Mouse (Mus musculus): ENCODE measurements at regions not wholly inside any gene's neighbourhood (a gene's known extent, or its start where the extent isn't known, plus 50 kb on each side); places are given as distances from the start of the nearest gene placed in this dataset.

DNA sequence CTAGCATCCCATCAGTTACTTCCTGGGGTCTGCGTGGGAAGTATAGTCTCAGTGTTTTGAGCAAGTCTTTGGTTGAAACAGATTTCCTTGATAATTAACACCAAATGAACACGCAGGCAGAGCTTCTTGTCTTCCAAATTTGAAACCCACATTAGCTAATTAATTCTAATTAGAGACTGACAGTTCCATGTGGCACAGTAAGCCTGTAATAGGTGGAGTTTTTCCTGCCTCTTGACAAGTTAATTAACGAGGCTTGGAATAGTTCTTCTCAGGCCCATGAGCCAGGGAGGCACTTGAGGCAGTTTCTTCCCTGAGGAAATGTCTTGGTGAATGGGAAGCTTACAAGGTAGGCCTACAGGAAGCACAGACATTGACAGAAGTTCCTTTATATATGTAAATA lies 320.4 kb upstream of the Chd6 start:
- Histone ChIP-seq H3K4me3 (ENCODE audit: control insufficient read depth in 1 of 2, insufficient read depth in 1 of 2, low read depth in 2 of 2, low read length in 2 of 2) (no peak overlapping the region), H3K4me1 (ENCODE audit: control insufficient read depth in 1 of 2, insufficient read depth in 2 of 2, low read length in 2 of 2) (no peaks in the 10 kb centered on the region), H3K27ac (ENCODE audit: control insufficient read depth, low read depth, low read length) (no peak overlapping the region), H3K36me3 (ENCODE audit: control insufficient read depth in 1 of 2, insufficient read depth in 2 of 2, low read length in 2 of 2) (no peaks in the 10 kb centered on the region), H3K9ac (ENCODE audit: control insufficient read depth, low read depth, low read length, poor library complexity, severe bottlenecking) (no peak overlapping the region), H3K27me3 (ENCODE audit: control insufficient read depth in 1 of 2, insufficient read depth in 2 of 2, low read length in 2 of 2) (no peaks in the 10 kb centered on the region), H3K79me2 (ENCODE audit: control insufficient read depth, insufficient read depth, low read length, poor library complexity) (no peaks in the 10 kb centered on the region), H3K9me3 (replicated peaks; ENCODE audit: insufficient read depth, low read length) (no peaks in the 10 kb centered on the region)
- DNase-seq (ENCODE audit: low read depth, low spot score), result no peak
- no peak for TF ChIP-seq ZNF384 (IDR thresholded peaks at IDR 0.05; ENCODE audit: low read depth, low read length)
- no peak for TF ChIP-seq GABPA (IDR thresholded peaks at IDR 0.05; ENCODE audit: low read depth, low read length)
- TF ChIP-seq POLR2AphosphoS2 (IDR thresholded peaks at IDR 0.05; ENCODE audit: low read length), result no peak
- no peak for TF ChIP-seq MYC (IDR thresholded peaks at IDR 0.05; ENCODE audit: low read depth, low read length)
- no peak for TF ChIP-seq CHD1 (IDR thresholded peaks at IDR 0.05; ENCODE audit: low read depth, low read length)
- TF ChIP-seq UBTF (IDR thresholded peaks at IDR 0.05; ENCODE audit: borderline replicate concordance, insufficient read depth, low read depth, low read length), result no peak
- no peak for TF ChIP-seq ELF1 (IDR thresholded peaks at IDR 0.05; ENCODE audit: low read depth, low read length)

- no peaks in the 10 kb centered on the region for H3K9me3 ChIP-seq (replicated peaks; ENCODE audit: insufficient read depth, low read length)
- no peaks in the 10 kb centered on the region for H3K4me1 ChIP-seq (ENCODE audit: control insufficient read depth in 1 of 2, insufficient read depth in 2 of 2, low read length in 2 of 2)
These were observed 316.7 kb upstream of the Chd6 start for GRCm38 (mm10) chr2:161425587-161425986.

GRCm38 (mm10) chr2:161418062-161418461 lies 309.2 kb upstream of the Chd6 start:
- no peak overlapping the region for H3K27ac ChIP-seq (ENCODE audit: control insufficient read depth, low read depth, low read length)
- H3K27me3 ChIP-seq (ENCODE audit: control insufficient read depth in 1 of 2, insufficient read depth in 2 of 2, low read length in 2 of 2), result no peaks in the 10 kb centered on the region
- no peaks in the 10 kb centered on the region for H3K36me3 ChIP-seq (ENCODE audit: control insufficient read depth in 1 of 2, insufficient read depth in 2 of 2, low read length in 2 of 2)
- TF ChIP-seq CHD1 (IDR thresholded peaks at IDR 0.05; ENCODE audit: low read depth, low read length) (no peak), MAZ (IDR thresholded peaks at IDR 0.05; ENCODE audit: low read depth, low read length) (no peak), BHLHE40 (IDR thresholded peaks at IDR 0.05; ENCODE audit: borderline replicate concordance, low read depth, low read length) (no peak)
- H3K4me1 ChIP-seq (ENCODE audit: control insufficient read depth in 1 of 2, insufficient read depth in 2 of 2, low read length in 2 of 2), result no peaks in the 10 kb centered on the region
- no peak overlapping the region for H3K9ac ChIP-seq (ENCODE audit: control insufficient read depth, low read depth, low read length, poor library complexity, severe bottlenecking)
- H3K4me3 ChIP-seq (ENCODE audit: control insufficient read depth in 1 of 2, insufficient read depth in 1 of 2, low read depth in 2 of 2, low read length in 2 of 2), result no peak overlapping the region
- H3K79me2 ChIP-seq (ENCODE audit: control insufficient read depth, insufficient read depth, low read length, poor library complexity), result no peaks in the 10 kb centered on the region
- no peak for DNase-seq (ENCODE audit: low read depth, low spot score)
- no peaks in the 10 kb centered on the region for H3K9me3 ChIP-seq (replicated peaks; ENCODE audit: insufficient read depth, low read length)

More at GRCm38 (mm10) chr2:161425587-161425986, 316.7 kb upstream of the Chd6 start:
- no peak overlapping the region for H3K4me3 ChIP-seq (ENCODE audit: control insufficient read depth in 1 of 2, insufficient read depth in 1 of 2, low read depth in 2 of 2, low read length in 2 of 2)
- no peaks in the 10 kb centered on the region for H3K27me3 ChIP-seq (ENCODE audit: control insufficient read depth in 1 of 2, insufficient read depth in 2 of 2, low read length in 2 of 2)
- H3K36me3 ChIP-seq (ENCODE audit: control insufficient read depth in 1 of 2, insufficient read depth in 2 of 2, low read length in 2 of 2), result no peaks in the 10 kb centered on the region
- H3K79me2 ChIP-seq (ENCODE audit: control insufficient read depth, insufficient read depth, low read length, poor library complexity), result no peaks in the 10 kb centered on the region
- TF ChIP-seq NRF1 (IDR thresholded peaks at IDR 0.05; ENCODE audit: insufficient read depth, low read depth, low read length, poor library complexity, severe bottlenecking) (no peak), MYC (IDR thresholded peaks at IDR 0.05; ENCODE audit: low read depth, low read length) (no peak), TBP (IDR thresholded peaks at IDR 0.05; ENCODE audit: low read depth, low read length) (no peak), POLR2A (IDR thresholded peaks at IDR 0.05; ENCODE audit: control insufficient read depth in 1 of 2, insufficient read depth in 1 of 2, low read depth in 1 of 2, low read length in 2 of 2, poor library complexity in 1 of 2) (no peak), TCF12 (IDR thresholded peaks at IDR 0.05; ENCODE audit: low read depth, low read length) (no peak), ELF1 (IDR thresholded peaks at IDR 0.05; ENCODE audit: low read depth, low read length) (no peak), SMC3 (IDR thresholded peaks at IDR 0.05; ENCODE audit: low read depth, low read length) (no peak), EP300 (IDR thresholded peaks at IDR 0.05; ENCODE audit: low read depth in 1 of 2, low read length in 2 of 2) (no peak), CHD2 (IDR thresholded peaks at IDR 0.05; ENCODE audit: low read length) (no peak), POLR2AphosphoS2 (IDR thresholded peaks at IDR 0.05; ENCODE audit: low read length) (no peak), RCOR1 (IDR thresholded peaks at IDR 0.05; ENCODE audit: low read depth, low read length) (no peak), MEF2A (IDR thresholded peaks at IDR 0.05; ENCODE audit: extremely low read depth, insufficient replicate concordance, low read depth, low read length, poor library complexity, severe bottlenecking) (no peak), UBTF (IDR thresholded peaks at IDR 0.05; ENCODE audit: borderline replicate concordance, insufficient read depth, low read depth, low read length) (no peak)
- DNase-seq (ENCODE audit: low read depth, low spot score), result peak; percentile 19
- no peak overlapping the region for H3K9ac ChIP-seq (ENCODE audit: control insufficient read depth, low read depth, low read length, poor library complexity, severe bottlenecking)
- H3K27ac ChIP-seq (ENCODE audit: control insufficient read depth, low read depth, low read length), result no peak overlapping the region
